Mouse (Mus musculus) hindbrain, postnatal 0 days (tissue): ENCODE measurements around the gene Ttc7b. TPM values are rescaled to one million over a fixed set of nuclear protein-coding genes. Genes with fewer than 3 reads are reported as not detected.

ENCODE experiments used
- ATAC-seq: fragments of 200-750 bp; cut with Nextera tagmentation; 2 replicates; pipeline ENCODE4 v1.8.0; 2017; ENCODE audit warnings: mild to moderate bottlenecking, moderate TSS enrichment, moderate library complexity
- DNase-seq: peaks from one replicate; pipeline ENCODE4 v3.0.0-alpha.2; 2015; ENCODE audit warnings: low spot score
- H3K27ac ChIP-seq: fragments of 300-500 bp; sonication (generic); 2 replicates; pipeline ENCODE4 v1.5.1; 2014; ENCODE audit warnings: mild to moderate bottlenecking
- H3K27me3 ChIP-seq: fragments of 300-500 bp; sonication (generic); 2 replicates; pipeline ENCODE4 v1.6.1; 2014; ENCODE audit warnings: low read length, mixed read lengths; ENCODE audit not compliant: insufficient read depth
- H3K36me3 ChIP-seq: fragments of 300-500 bp; sonication (generic); 2 replicates; pipeline ENCODE4 v1.6.1; 2014; ENCODE audit warnings: low read length, mixed read lengths; ENCODE audit not compliant: insufficient read depth
- H3K4me1 ChIP-seq: fragments of 300-500 bp; sonication (generic); 2 replicates; pipeline ENCODE4 v1.6.1; 2014; ENCODE audit warnings: antibody characterized with exemption, low read length, mixed read lengths; ENCODE audit not compliant: insufficient read depth
- H3K4me2 ChIP-seq: fragments of 300-500 bp; sonication (generic); 2 replicates; pipeline ENCODE4 v1.6.1; 2014; ENCODE audit warnings: low read depth, mild to moderate bottlenecking, low read length, moderate library complexity, mixed read lengths
- H3K4me3 ChIP-seq: fragments of 300-500 bp; sonication (generic); 2 replicates; pipeline ENCODE4 v1.5.1; 2014; ENCODE audit warnings: low read length
- H3K9ac ChIP-seq: fragments of 300-500 bp; sonication (generic); replicated peaks from 2 replicates; pipeline ENCODE4 v1.6.1; 2014; ENCODE audit warnings: mild to moderate bottlenecking, low read length, moderate library complexity, mixed read lengths
- H3K9me3 ChIP-seq: fragments of 300-500 bp; sonication (generic); 2 replicates; pipeline ENCODE4 v1.6.1; 2016; ENCODE audit warnings: low read length, mixed read lengths
- CTCF ChIP-seq: IDR thresholded peaks from 2 replicates; pipeline ENCODE4 v1.5.1; 2016; ENCODE audit warnings: antibody characterized with exemption, control low read depth, low read depth
- WGBS: fragments of 180-500 bp; shearing (Covaris S2); extraction: QIAGEN DNeasy Blood & Tissue Kit; methylation state at CpG from one replicate; pipeline ENCODE4 v1.1.7; 2014; 5-methylcytosine and 5-hydroxymethylcytosine counted together
- polyA plus RNA-seq: library from polyadenylated mRNA; unstranded; fragments of >200 nt; fragmentation: Nextera tagmentation; extraction: Ambion mirVana; gene quantifications from 2 replicates; pipeline ENCODE4 v1.2.1, GENCODE M21; 2015
- total RNA-seq: library from RNA; depleted of rRNA; stranded (reverse); fragments of >200 nt; gene quantifications from 2 replicates; pipeline ENCODE4 v1.2.3, GENCODE M21; 2014

The Ttc7b gene
- total and polyA plus RNA-seq, 2 experiments from 2014 or later: 8.6 to 51.2 TPM

DNA sequence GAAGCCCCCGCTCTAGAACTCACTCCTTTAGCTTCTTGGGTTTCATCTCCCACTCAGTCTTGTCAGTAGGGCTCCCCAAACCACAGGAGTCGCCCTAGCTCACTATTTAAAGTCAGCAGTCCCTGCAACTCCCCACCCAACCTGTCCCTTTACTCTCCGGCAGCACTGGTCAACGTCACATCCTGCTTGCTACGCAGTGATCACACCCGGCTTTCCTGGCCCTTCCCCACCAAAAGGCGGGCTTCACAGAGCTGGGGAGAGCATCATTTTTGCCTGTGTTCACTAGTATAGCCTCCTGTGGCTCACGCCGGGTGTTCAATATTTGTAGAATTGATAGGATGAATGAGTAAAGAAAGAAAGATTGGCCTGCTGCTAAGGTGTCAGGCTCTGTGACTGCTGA, 3.3 kb downstream of the Ttc7b start:
- H3K27me3 ChIP-seq: no peaks in the 10 kb centered on the region
- no peak overlapping the region for H3K4me2 ChIP-seq
- no peak overlapping the region for H3K27ac ChIP-seq
- H3K4me3 ChIP-seq: no peak overlapping the region
- H3K9ac ChIP-seq: no peak overlapping the region
- ATAC-seq (no peak), DNase-seq (no peak)
- TF ChIP-seq CTCF: no peak
- H3K9me3 ChIP-seq: no peaks in the 10 kb centered on the region
- WGBS: 91% methylated on average over 9 of the region's 9 CpGs
- H3K36me3 ChIP-seq: 0 out of 2 replicates have a peak, but pooled peaks cover 4% of the 10 kb centered on the region
- peaks cover 14% of the 10 kb centered on the region; the same call in 1 of the 2 replicates for H3K4me1 ChIP-seq

DNA sequence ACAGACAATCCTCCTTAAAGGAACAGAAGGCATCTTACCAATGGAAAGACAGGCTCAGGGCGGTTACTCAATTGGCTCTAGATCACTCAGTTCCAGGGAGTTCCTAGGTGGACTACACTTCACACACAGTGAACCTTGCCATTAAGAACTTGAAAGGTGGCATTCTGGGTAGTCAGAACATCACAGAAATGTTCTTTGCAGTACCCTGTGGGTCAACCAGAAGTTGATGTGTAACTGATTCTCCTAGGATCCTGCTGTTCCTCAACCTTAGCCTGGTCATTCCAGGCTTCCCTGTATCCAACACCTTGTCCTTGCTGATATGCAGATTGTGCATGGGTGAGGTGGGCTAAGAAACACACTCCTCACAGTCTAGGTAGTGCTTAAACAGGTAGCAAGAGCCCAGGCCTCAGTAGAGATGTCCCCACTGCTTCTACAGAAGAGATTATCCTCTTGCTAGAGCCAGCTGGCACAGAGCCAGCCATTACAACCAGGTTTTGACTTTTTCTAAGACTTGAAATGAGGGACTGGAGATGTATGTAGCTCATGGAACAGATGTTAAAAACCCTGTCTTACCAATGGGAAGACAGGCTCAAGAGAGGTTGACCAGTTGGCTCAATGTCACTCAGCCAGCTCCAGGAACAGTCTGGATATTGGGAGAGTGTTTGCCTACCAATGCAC, 4.3 kb downstream of the Ttc7b start:
- Histone ChIP-seq H3K9me3 (no peaks in the 10 kb centered on the region), H3K4me3 (no peak overlapping the region), H3K27me3 (no peaks in the 10 kb centered on the region), H3K36me3 (0 out of 2 replicates have a peak, but pooled peaks cover 4% of the 10 kb centered on the region), H3K9ac (no peak overlapping the region), H3K4me1 (peaks cover 14% of the 10 kb centered on the region; the same call in 1 of the 2 replicates), H3K27ac (no peak overlapping the region), H3K4me2 (no peak overlapping the region)
- DNase-seq (peak; percentile 32), ATAC-seq (no peak)
- TF ChIP-seq CTCF: no peak
- WGBS: 97% methylated on average over 1 of the region's 1 CpGs

DNA sequence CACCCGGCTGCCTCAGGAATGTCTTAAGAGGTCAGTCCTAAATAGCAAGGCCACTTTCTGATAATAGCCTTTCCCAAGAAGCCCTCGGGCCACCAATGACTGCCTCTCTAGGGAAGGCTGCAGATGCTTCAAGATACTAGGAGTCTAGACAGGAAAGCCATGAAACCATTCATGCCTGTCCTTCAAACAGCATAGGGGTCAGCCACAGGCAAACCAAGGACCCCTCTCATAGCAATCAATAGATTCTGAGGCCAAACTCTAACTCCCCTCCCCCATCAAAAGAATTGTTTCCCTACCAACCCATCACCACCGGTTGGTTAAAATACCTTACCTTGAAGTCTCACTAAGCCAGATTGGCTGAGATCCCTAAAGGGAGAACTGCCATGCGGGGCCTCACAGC, 5.1 kb downstream of the Ttc7b start:
- TF ChIP-seq CTCF: no peak
- ATAC-seq: no peak
- peaks cover 14% of the 10 kb centered on the region; the same call in 1 of the 2 replicates for H3K4me1 ChIP-seq
- H3K9ac ChIP-seq: no peak overlapping the region
- no peak overlapping the region for H3K27ac ChIP-seq
- no peaks in the 10 kb centered on the region for H3K9me3 ChIP-seq
- DNase-seq: no peak
- WGBS: 97% methylated on average over 4 of the region's 4 CpGs
- 0 out of 2 replicates have a peak, but pooled peaks cover 4% of the 10 kb centered on the region for H3K36me3 ChIP-seq
- H3K4me2 ChIP-seq: no peak overlapping the region
- H3K27me3 ChIP-seq: no peaks in the 10 kb centered on the region
- no peak overlapping the region for H3K4me3 ChIP-seq

DNA sequence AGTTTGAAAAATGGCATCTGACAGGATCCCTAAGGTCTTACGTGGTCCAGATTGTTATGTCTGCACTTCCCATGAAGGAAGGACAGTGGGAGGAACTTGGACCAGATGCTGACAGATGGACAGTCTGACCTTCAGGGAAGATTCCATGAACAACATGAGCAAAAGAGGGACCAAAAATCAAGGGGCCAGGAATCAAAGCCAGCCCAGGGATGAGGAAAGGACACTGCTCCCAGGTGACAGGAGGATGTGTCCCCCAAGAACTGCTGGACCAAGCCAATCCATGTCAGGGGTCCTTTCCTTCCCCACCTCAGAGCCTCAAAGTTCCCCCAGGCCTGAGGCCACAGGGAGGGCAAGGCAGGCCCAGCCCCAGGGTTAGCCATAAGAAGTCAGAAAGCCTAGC, 6.0 kb downstream of the Ttc7b start:
- Histone ChIP-seq H3K27ac (no peak overlapping the region), H3K9me3 (no peaks in the 10 kb centered on the region), H3K4me3 (no peak overlapping the region), H3K4me2 (no peak overlapping the region), H3K4me1 (peaks cover 13% of the 10 kb centered on the region; the same call in 1 of the 2 replicates), H3K9ac (no peak overlapping the region), H3K27me3 (no peaks in the 10 kb centered on the region), H3K36me3 (0 out of 2 replicates have a peak, but pooled peaks cover 4% of the 10 kb centered on the region)
- TF ChIP-seq CTCF: no peak
- DNase-seq (no peak), ATAC-seq (no peak)
- 71% methylated on average over 1 of the region's 1 CpGs for WGBS

DNA sequence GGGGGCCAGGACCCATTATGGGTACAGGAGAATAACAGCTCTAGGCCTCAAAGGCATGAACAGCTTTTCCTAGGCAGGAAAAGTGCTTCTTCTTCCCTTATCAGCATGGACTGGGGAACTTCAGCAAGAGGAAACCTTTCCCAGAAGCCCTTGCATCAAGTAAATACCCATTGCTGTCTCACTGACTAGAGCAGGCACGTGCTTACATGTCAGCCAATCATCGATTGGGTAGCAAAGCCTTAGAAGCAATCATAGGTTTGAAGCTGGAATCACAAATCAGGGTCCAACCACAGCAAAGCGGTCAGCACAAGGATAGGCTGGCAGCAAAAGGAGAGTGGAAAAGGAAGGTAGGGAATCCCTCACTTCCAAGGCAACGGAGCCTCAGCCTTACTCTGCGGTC, 7.5 kb downstream of the Ttc7b start:
- Histone ChIP-seq H3K4me2 (no peak overlapping the region), H3K9ac (no peak overlapping the region), H3K27ac (no peak overlapping the region), H3K27me3 (no peaks in the 10 kb centered on the region), H3K9me3 (no peaks in the 10 kb centered on the region), H3K36me3 (0 out of 2 replicates have a peak, but pooled peaks cover 4% of the 10 kb centered on the region), H3K4me1 (no peaks in the 10 kb centered on the region), H3K4me3 (no peak overlapping the region)
- ATAC-seq: no peak
- DNase-seq: no peak
- WGBS: 89% methylated on average over 5 of the region's 5 CpGs
- TF ChIP-seq CTCF: no peak

DNA sequence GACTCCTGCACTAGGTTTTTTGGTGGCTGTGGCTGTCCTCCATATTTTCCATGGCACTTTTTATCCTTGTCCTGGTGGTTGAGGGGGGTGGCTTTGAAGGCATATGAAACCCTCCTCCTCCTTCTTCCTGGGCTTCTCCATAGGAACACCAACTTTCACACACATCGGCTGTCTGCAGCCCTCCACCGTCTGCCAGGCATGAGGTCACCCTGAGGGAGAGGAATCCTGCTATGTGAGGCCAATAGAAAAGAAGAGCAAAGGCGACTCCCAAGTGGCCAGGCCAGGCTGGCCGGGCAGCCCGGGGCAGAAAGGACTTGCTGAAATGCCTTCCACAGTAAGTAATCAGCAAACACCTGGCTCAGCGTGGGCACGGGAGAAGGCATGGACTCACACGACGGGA, 8.0 kb downstream of the Ttc7b start:
- no peaks in the 10 kb centered on the region for H3K9me3 ChIP-seq
- no peak for TF ChIP-seq CTCF
- no peak overlapping the region for H3K27ac ChIP-seq
- H3K4me2 ChIP-seq: no peak overlapping the region
- ATAC-seq (no peak), DNase-seq (no peak)
- no peaks in the 10 kb centered on the region for H3K4me1 ChIP-seq
- no peak overlapping the region for H3K9ac ChIP-seq
- H3K36me3 ChIP-seq: 0 out of 2 replicates have a peak, but pooled peaks cover 4% of the 10 kb centered on the region
- no peaks in the 10 kb centered on the region for H3K27me3 ChIP-seq
- H3K4me3 ChIP-seq: no peak overlapping the region
- 76% methylated on average over 9 of the region's 9 CpGs for WGBS

DNA sequence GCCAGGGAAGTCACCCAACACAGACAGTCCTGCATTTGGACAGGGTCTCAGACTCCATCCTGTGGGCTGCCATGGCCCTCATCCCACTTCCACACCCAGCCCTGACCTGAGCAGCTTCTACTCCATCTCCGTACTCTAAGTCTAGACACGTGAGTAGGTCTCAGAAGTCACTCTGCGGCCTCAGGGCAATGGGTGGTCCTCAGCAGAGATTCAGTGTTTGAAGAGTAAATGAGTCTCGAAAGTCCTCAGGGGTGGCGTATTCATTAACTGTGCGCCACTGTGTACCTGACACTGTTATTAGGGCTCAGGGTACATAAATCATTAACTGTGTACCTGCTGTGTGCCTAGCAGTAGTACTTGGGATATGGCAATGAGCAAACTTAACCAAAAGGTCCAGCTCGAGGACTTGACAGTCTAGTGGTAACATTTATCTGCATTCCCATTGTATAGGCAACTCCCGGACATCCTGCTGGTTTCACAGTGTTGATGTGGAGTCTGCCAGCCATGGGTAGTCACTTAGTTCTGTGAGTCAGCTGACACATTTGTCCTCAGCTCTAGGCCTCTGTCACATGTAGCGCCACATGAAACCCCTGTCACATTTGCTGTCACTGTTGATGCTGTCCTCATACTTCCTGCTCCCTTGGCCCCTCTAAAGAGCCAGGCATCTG, 10.9 kb downstream of the Ttc7b start:
- 0 out of 2 replicates have a peak, but pooled peaks cover 4% of the 10 kb centered on the region for H3K36me3 ChIP-seq
- H3K9ac ChIP-seq: no peak overlapping the region
- H3K4me3 ChIP-seq: no peak overlapping the region
- no peak for TF ChIP-seq CTCF
- no peaks in the 10 kb centered on the region for H3K4me1 ChIP-seq
- H3K27ac ChIP-seq: no peak overlapping the region
- H3K27me3 ChIP-seq: no peaks in the 10 kb centered on the region
- no peaks in the 10 kb centered on the region for H3K9me3 ChIP-seq
- no peak overlapping the region for H3K4me2 ChIP-seq
- 85% methylated on average over 9 of the region's 9 CpGs for WGBS
- DNase-seq (no peak), ATAC-seq (no peak)
